Mouse (Mus musculus) liver, postnatal 0 days (tissue): ENCODE measurements around the gene Mgst3. TPM values are rescaled to one million over a fixed set of nuclear protein-coding genes. Genes with fewer than 3 reads are reported as not detected.
A peak's percentile ranks its signal among the peaks of the same experiment; 100 is the strongest.

Experiments
- ATAC-seq: fragments of 200-750 bp; cut with Nextera tagmentation; 2 replicates; pipeline ENCODE4 v1.8.0; 2017; ENCODE audit warnings: mild to moderate bottlenecking, moderate library complexity
- DNase-seq: peaks from one replicate; pipeline ENCODE4 v3.0.0-alpha.2; 2016
- H3K27ac ChIP-seq: fragments of 300-500 bp; sonication (generic); 2 replicates; pipeline ENCODE4 v1.5.1; 2014; ENCODE audit warnings: antibody characterized with exemption, moderate library complexity, mild to moderate bottlenecking, low read depth
- H3K27me3 ChIP-seq: fragments of 300-500 bp; sonication (generic); 2 replicates; pipeline ENCODE4 v1.6.1; 2014; ENCODE audit warnings: low read length, control low read depth, mixed read lengths; ENCODE audit not compliant: insufficient read depth
- H3K36me3 ChIP-seq: fragments of 300-500 bp; sonication (generic); replicated peaks from 2 replicates; pipeline ENCODE4 v1.6.1; 2014; ENCODE audit warnings: mild to moderate bottlenecking, control low read depth, low read length, moderate library complexity, mixed read lengths; ENCODE audit not compliant: insufficient read depth
- H3K4me1 ChIP-seq: fragments of 300-500 bp; sonication (generic); 2 replicates; pipeline ENCODE4 v1.6.1; 2014; ENCODE audit warnings: antibody characterized with exemption, mild to moderate bottlenecking, control low read depth; ENCODE audit not compliant: insufficient read depth
- H3K4me2 ChIP-seq: fragments of 300-500 bp; sonication (generic); 2 replicates; pipeline ENCODE4 v1.6.1; 2014; ENCODE audit warnings: low read depth, mild to moderate bottlenecking, low read length, moderate library complexity, mixed read lengths
- H3K4me3 ChIP-seq: fragments of 300-500 bp; sonication (generic); 2 replicates; pipeline ENCODE4 v1.5.1; 2014; ENCODE audit warnings: low read depth, low read length
- H3K9ac ChIP-seq: fragments of 300-500 bp; sonication (generic); replicated peaks from 2 replicates; pipeline ENCODE4 v1.6.1; 2014; ENCODE audit warnings: mild to moderate bottlenecking, moderate library complexity
- H3K9me3 ChIP-seq: fragments of 300-500 bp; sonication (generic); 2 replicates; pipeline ENCODE4 v1.6.1; 2016; ENCODE audit warnings: mild to moderate bottlenecking, control low read depth, low read length, mixed read lengths
- CTCF ChIP-seq: sonication (generic); IDR thresholded peaks from 2 replicates; pipeline ENCODE4 v1.5.1; 2016; ENCODE audit warnings: antibody characterized with exemption, low read depth
- EP300 ChIP-seq: IDR thresholded peaks from 2 replicates; pipeline ENCODE4 v1.6.1; 2016; ENCODE audit warnings: antibody characterized with exemption, low read depth, mild to moderate bottlenecking
- WGBS: fragments of 180-500 bp; shearing (Covaris S2); extraction: QIAGEN DNeasy Blood & Tissue Kit; methylation state at CpG from one replicate; pipeline ENCODE4 v1.1.7; 2014; ENCODE audit not compliant: insufficient replicate concordance; 5-methylcytosine and 5-hydroxymethylcytosine counted together
- polyA plus RNA-seq: library from polyadenylated mRNA; unstranded; fragments of >200 nt; fragmentation: Nextera tagmentation; extraction: Ambion mirVana; gene quantifications from 2 replicates; pipeline ENCODE4 v1.2.1, GENCODE M21; 2015

Mgst3 gene
- 161 and 163 TPM in 2 replicates for polyA plus RNA-seq

DNA sequence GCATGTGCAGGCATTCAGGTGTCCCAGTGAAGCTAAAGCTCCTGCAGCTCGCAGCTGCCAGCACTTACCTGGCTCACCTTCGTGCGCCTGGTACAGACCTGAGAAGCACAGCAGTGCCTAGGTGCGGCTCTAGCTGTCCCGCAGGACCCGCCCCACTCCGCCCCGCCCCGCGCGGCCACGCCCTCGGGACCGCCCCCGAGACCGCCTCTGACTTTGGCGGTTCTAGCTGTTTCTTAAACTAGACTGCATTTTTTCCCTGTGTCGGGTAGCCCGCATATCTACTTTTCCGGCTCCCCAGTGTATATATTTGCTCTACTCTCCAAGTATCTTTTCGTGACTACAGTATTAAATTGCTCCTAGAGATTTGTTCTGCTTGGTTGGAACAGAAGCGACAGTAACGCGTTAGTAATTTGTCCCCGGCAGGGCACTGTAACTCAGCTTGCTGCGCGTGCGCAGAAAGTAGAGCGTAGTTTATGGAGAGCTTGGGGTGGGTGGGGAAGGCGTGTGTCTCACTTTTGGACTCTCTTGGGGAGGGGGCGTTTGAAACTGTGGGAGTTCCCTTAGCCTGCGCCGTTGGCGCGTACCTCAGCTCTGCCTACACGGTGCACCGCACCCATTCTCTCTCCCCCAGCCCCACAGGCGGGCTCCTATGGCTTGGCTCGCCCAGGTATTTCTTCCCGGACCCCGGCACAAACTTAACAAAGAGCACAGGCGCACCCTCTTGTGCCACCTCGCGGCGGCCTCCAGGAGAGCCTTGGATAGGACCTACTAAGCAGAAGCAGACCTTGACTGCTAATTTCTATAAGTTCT is at the start of gene Mgst3:
TSS of gene Mgst3 (minus strand) at position 159 of the 810 bp plus-strand sequence.
- peak within 1 kb of the TSS; percentile 63 for H3K27ac ChIP-seq
- no peaks in the 10 kb centered on the region for H3K27me3 ChIP-seq
- ATAC-seq: peak; percentile 94

DNA sequence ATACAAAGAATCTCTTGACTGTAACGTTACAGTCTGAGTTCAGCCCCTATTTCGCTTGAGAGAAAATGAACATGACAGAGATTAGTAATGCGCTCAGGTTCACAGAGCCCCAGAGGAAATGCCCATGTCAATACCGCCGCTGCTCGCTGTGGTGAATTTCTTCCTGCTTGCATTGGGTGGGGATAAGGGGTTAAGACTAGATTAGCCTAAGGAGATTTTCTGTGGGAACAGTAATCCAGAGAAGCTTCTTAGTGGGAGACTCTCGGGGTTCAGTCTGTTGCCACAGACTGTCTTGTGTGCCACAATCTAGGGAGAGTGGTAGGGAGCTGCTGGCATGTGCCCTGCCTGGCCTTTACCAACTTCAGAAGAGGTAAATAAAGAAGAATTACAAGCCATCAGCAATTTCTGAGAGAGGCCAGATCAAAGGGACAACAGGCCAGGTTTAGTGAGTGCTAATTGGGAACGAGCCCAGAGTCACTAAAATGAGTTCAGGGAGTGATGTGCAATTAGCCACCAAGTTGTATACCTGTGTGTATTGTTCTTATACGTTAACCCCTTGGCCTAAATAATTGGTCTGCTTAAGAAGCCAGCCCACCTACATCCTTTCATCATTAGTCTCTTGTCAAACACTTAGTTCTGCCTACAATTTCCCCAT is 44.7 kb upstream of the Mgst3 start:
- no peak overlapping the region for H3K27ac ChIP-seq
- H3K9ac ChIP-seq: no peak overlapping the region
- no peaks in the 10 kb centered on the region for H3K27me3 ChIP-seq
- no peaks in the 10 kb centered on the region for H3K36me3 ChIP-seq
- H3K9me3 ChIP-seq: no peaks in the 10 kb centered on the region
- no peak overlapping the region for H3K4me2 ChIP-seq
- no peak for TF ChIP-seq EP300
- no peak for TF ChIP-seq CTCF
- DNase-seq: no peak
- ATAC-seq: no peak
- WGBS: 61% methylated on average over 9 of the region's 9 CpGs
- no peaks in the 10 kb centered on the region for H3K4me1 ChIP-seq
- H3K4me3 ChIP-seq: no peak overlapping the region

More for the DNA sequence above, at the start of gene Mgst3:
- peak; percentile 87 for TF ChIP-seq CTCF
- peak; percentile 61 for TF ChIP-seq EP300
- H3K9me3 ChIP-seq: no peaks in the 10 kb centered on the region
- DNase-seq: peak; percentile 99
- peak within 1 kb of the TSS; percentile 88 for H3K4me2 ChIP-seq
- H3K4me3 ChIP-seq: peak within 1 kb of the TSS; percentile 67
- WGBS: under 1% methylated on average over 45 of the region's 45 CpGs
- peaks cover 30% of the 10 kb centered on the region for H3K4me1 ChIP-seq
- no peaks in the 10 kb centered on the region for H3K36me3 ChIP-seq
- H3K9ac ChIP-seq: peak within 1 kb of the TSS; percentile 65

DNA sequence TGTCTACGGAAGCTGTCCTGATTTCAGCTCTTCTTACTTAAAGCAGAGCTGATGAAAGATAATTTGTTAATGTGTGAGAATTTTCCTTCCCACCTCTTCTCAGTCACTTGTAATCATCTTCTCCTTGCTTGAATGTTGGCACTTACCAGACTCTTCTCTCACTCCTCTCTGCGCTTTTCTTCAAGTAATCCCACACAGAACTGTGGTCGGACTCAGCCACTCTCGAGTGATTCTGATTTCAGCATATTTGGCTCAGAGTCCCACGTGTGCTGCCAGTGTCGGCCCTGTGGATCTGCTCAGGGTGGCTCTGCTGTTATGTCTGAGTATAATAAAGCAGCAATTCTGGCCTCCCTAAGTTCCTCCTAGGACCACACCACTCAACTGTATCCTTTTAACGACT is 43.5 kb upstream of the Mgst3 start:
- Histone ChIP-seq H3K27me3 (no peaks in the 10 kb centered on the region), H3K4me2 (no peak overlapping the region), H3K9me3 (no peaks in the 10 kb centered on the region), H3K4me1 (no peaks in the 10 kb centered on the region), H3K4me3 (no peak overlapping the region), H3K27ac (no peak overlapping the region), H3K36me3 (no peaks in the 10 kb centered on the region), H3K9ac (no peak overlapping the region)
- TF ChIP-seq EP300: no peak
- no peak for TF ChIP-seq CTCF
- 72% methylated on average over 7 of the region's 7 CpGs for WGBS
- DNase-seq: no peak
- no peak for ATAC-seq

DNA sequence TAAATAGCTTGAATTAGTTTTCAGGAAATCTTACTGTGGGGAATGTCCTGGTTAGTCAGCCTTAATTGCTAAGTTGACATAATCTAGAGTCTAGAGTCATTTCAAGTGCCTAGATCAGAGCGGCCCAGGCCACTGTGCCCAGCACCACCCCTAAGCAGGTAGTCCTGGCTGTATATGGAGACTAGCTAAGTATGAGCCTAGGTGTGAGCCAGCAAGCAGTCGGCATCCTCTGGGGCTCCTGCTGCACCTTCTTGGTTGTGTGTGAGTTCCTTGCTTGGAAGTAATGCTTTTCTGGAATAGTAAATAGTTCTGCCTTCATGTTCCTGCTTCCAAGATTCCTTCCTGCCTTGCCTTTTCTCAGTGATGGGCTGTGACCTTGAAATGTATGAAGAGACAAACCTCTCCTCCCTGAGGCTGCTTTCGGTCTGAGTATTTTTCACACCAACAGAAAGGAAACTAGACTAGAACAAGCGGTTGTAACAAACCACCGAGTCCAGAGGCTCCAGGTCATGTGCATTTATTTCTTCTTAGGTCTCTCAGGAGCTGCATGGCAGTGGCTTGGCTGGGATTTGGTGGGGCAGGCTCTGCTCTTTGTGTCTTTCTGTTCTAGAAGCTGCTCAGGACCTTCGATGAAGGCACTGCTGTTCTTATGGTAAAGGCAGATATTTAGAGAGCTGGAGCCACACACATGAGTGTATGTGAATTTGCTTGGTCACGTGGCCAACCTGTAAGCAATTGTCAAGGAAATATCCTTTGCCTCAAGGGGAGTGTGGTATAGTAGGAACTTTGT is 42.7 kb upstream of the Mgst3 start:
- Histone ChIP-seq H3K4me1 (no peaks in the 10 kb centered on the region), H3K4me3 (no peak overlapping the region), H3K9ac (no peak overlapping the region), H3K9me3 (no peaks in the 10 kb centered on the region), H3K36me3 (no peaks in the 10 kb centered on the region), H3K27me3 (no peaks in the 10 kb centered on the region), H3K27ac (no peak overlapping the region), H3K4me2 (no peak overlapping the region)
- DNase-seq (no peak), ATAC-seq (no peak)
- 74% methylated on average over 7 of the region's 7 CpGs for WGBS
- TF ChIP-seq EP300 (no peak), CTCF (no peak)

DNA sequence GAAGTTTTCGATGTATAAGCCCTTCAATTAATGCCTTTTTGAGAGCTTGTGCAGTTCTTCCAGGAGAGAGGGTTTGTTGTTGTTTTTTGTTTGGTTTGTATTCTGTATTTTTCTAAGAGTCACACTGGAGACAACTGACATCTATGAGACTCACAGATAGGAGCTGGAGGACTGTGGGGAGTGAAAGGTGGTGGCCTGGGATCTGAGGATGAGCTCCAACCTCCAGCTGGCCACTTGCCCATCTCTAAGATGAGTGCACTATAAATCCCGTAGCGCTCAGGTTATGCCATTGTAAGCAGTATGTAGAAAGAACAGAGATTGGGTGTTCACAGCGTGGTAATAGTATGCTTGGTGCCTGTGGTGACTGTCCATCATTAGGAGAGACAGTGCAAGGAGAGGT is 41.3 kb upstream of the Mgst3 start:
- no peak overlapping the region for H3K27ac ChIP-seq
- H3K27me3 ChIP-seq: no peaks in the 10 kb centered on the region
- WGBS: 78% methylated on average over 4 of the region's 4 CpGs
- no peak overlapping the region for H3K4me2 ChIP-seq
- H3K9ac ChIP-seq: no peak overlapping the region
- H3K9me3 ChIP-seq: no peaks in the 10 kb centered on the region
- ATAC-seq (no peak), DNase-seq (no peak)
- no peaks in the 10 kb centered on the region for H3K4me1 ChIP-seq
- H3K36me3 ChIP-seq: no peaks in the 10 kb centered on the region
- no peak for TF ChIP-seq EP300
- no peak for TF ChIP-seq CTCF
- no peak overlapping the region for H3K4me3 ChIP-seq
